Mouse (Mus musculus) right cerebral cortex, adult 2 months (tissue): ENCODE results near the gene Tmem45a.
"Not testable (repeated sequence)": the region's sequence is repeated elsewhere in the genome, so short reads cannot be mapped to it uniquely, and the experiment has no call there.

Experiments
- DNase-seq, 2 experiments: peaks; one replicate each; pipeline ENCODE4 v3.0.0; 2021 to 2022; ENCODE audit warnings: low spot score in 2 of 2

Tmem45a gene

GRCm38 (mm10) chr16:56885824-56886615 lies at the start of gene Tmem45a:
Tmem45a (minus strand) TSS chr16:56886166.
- peak; percentile 76 to 81 for DNase-seq

GRCm38 (mm10) chr16:56928023-56928422 lies 42.1 kb upstream of the Tmem45a start, which contains the start of gene Lnp1:
Lnp1 (minus strand) TSS chr16:56928061.
- peak; percentile 10 to 20 for DNase-seq

- peak; percentile 9 to 21 for DNase-seq
Observed at GRCm38 (mm10) chr16:56920102-56920657, 34.2 kb upstream of the Tmem45a start.

GRCm38 (mm10) chr16:56917230-56917629 lies 31.3 kb upstream of the Tmem45a start:
- DNase-seq, result no peak

DNA sequence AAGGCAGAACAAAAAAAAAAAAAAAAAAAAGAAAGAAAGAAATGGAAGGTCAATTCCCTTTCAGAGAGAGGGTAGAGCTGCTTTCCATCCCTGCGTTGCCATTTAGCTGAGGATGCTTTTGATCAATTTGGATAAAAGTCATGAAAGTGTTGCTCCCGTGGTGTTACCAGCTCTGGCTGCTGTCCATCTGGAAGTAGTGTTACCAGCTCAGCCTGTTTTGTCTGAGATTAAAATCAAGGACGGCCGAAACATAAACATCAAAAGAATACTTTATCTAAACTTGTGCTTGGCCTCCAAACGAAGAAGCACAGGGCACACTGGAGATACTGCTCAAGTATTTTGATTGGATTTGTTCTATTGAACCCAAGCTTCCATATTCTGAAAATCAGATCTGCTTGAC lies 23.0 kb upstream of the Tmem45a start:
- DNase-seq, result no peak

GRCm38 (mm10) chr16:56902206-56902605 lies 16.2 kb upstream of the Tmem45a start:
- not testable (repeated sequence) for DNase-seq

DNA sequence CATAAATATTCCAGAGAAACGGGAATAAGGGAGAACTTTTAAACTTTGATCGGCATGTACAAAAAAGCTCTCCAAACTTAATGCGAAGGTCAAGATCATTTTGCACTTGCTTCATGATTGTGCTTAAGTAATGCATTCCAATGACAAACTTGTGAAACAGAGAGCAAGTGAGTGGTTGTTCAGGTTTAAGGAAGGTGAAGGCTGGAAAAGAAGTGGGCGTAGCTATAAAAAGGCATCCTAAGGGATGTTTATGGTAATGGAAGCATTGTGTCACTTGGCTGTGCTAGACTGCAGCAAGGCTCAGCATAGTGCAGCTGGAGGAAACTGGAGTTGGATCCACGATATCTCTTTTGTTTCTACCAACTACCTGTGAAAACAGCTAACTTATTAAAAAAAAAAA lies 5.6 kb upstream of the Tmem45a start:
- no peak for DNase-seq

GRCm38 (mm10) chr16:56886616-56887116 lies 700 bp upstream of the Tmem45a start:
- no peak for DNase-seq

DNA sequence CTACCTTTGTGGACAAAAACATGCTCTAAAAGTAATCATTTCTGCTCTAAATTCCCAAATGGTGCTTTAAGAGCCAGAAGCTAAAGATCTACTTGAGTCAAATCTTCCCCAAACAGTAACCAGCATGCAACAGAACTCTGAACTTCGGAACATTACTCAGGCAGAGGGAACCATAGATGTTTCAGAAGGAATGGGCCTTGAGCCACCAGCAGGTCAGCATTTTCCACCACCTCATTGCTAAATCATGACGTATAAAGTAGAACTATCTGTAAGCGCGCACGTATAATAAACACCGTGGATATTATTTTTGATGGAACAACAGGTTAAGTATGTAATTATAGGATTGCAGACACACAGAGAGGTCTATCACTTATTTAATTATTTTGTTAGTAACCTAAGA lies 1.2 kb downstream of the Tmem45a start:
- DNase-seq, result no peak

- no peak for DNase-seq
Observed at GRCm38 (mm10) chr16:56873410-56873809, 12.6 kb downstream of the Tmem45a start.

GRCm38 (mm10) chr16:56870458-56870857 lies 15.5 kb downstream of the Tmem45a start:
- no peak for DNase-seq

DNA sequence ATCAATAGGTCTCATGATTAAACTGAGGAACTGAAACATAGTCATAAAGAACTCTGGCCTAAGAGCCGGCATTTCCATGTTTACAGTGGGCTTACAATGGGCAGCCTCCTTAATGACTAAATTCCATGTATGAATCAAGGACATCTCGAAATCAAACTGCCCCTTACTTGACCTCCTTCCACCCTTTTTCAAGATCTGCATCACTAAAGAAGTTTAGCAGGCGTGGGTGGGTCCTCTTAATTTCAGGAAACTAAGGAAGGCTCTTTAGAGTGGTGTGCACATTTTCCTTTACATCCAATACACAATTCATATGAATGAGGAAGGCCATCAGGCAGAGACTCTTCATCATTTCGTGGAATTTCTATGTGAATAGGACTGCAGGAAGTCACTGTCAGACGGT lies 17.6 kb downstream of the Tmem45a start:
- no peak for DNase-seq

- no peak for DNase-seq
Observed at GRCm38 (mm10) chr16:56867591-56867990, 18.4 kb downstream of the Tmem45a start.

GRCm38 (mm10) chr16:56852841-56853587 lies 33.0 kb downstream of the Tmem45a start:
- DNase-seq, result no peak

- no peak for DNase-seq
Observed at GRCm38 (mm10) chr16:56842988-56843387, 43.0 kb downstream of the Tmem45a start.

DNA sequence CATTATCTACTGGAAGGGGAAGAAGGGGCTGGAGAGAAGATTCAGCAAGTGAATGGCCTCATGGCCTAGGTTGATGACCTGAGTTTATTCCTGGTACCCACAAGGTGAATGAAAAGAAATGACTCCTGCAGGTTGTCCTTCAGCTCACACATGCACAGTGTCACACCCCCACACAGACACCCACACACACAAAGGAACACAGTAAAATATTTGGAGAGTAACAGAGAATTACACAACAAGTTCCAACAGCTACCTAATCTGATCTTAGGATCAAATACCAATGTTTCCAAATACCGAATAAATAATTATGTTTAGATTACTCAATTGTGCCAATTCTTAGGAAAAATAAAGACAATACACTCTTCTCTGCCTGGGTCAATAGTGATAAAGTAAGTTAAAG lies 52.7 kb downstream of the Tmem45a start:
- DNase-seq, result no peak

DNA sequence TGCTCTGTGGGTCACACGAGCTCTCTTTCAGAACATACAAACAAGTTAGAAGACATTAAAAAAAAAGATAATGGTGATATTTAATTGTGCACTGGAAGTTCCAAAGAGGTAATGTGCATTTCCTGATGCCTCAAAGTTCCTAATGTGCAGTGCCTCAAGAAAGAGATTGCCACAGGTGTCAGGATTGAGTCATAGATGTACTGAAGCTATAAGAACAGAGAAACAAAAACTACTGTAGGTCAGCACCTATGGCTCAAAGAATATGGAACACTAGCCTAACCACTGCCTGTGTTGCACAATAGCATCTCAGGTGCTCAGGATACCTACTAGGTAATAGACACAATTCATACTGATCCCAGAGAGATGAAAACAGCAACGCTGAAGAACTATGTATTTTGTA lies 54.0 kb downstream of the Tmem45a start:
- no peak for DNase-seq

DNA sequence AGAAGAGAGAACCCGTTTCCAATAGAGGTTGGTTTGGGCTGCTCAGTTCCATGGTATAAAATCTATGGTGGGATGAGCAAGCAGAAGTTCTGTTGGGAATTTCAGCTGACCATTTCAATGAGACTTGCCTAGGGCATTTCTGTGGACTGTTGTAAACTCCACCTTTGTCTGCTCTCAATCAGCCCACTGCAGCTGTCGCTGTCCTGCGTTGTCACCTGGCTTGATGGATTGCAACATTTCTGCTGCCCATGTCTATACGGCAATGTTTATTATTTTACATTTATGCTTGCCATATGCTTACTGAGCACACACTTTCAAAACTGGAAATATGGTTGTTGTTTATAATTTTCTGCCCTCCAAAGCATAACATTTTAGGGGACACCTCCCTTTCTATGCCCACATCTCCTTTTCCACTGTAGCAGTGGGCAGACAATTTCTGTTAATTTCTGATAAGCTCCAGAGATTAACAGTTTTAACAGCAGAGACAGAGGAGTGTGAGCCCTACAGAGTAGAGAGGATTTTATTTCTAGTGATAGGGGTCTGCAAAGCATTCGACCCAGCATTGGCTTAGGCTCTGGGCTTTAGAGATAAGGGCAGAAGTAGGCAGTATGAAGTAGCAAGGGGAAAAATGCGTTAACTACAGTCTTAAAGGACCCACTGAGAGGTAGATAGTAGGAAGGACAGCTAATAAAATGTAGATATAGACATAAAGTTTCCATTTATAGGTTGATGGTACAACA lies 84.4 kb downstream of the Tmem45a start:
- DNase-seq, result no peak

- DNase-seq, result no peak
Observed at GRCm38 (mm10) chr16:56800946-56801345, 85.0 kb downstream of the Tmem45a start.

DNA sequence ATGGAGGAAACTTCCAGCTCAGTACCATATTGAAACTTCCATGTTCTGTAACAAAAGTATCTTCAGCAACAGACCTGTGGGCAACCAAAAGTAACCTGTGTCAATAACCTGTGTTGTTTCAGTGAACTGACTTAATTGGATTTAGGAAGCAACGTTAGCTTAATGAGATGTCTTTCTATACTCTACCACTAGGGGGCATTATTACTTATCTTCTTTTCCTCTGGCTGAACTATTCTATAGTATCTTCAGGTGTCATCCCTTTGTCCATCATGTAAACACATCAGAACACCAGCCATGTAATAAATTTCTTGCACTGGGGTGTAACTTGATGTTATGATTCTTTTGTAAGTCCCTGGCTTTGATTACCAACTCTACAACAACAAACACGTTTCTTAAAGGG lies 85.5 kb downstream of the Tmem45a start:
- DNase-seq, result no peak

DNA sequence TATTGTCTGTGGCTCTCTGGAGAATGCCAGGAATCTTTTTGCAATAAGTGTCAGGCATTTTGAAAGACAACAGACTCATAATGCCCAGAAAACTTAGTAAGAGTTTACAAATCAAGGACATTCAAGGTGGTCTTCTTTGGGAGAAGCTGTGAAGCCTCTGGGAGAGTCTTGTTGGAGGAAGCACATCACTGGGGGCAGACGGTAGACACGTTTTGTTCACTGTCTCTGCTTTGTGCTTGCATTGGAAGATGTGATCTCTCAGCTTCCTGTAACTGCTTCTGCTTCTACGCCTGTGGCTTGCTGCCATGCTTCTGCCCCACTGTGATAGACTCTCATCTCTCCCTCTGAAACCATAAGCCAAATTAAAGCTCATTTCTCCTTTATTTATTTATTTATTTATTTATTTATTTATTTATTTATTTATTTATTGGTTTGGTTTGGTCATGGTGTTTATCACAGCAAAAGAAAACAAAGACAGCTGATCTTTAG lies 86.4 kb downstream of the Tmem45a start:
- no peak for DNase-seq

GRCm38 (mm10) chr16:56798873-56799272 lies 87.1 kb downstream of the Tmem45a start:
- no peak for DNase-seq
